Mouse (Mus musculus): ENCODE measurements around the gene Slc25a26.

Slc25a26 gene

GRCm38 (mm10) chr6:94599016-94599415 lies 98.9 kb downstream of the Slc25a26 start:
- DNase-seq (ENCODE audit: low spot score in 2 of 2), result no peak

- DNase-seq (ENCODE audit: low spot score in 2 of 2), result no peak
Observed at GRCm38 (mm10) chr6:94601101-94601500, 101.0 kb downstream of the Slc25a26 start.

GRCm38 (mm10) chr6:94601811-94602210 lies 101.7 kb downstream of the Slc25a26 start:
- DNase-seq (ENCODE audit: low spot score in 2 of 2), result no peak

GRCm38 (mm10) chr6:94604072-94604471 lies 103.9 kb downstream of the Slc25a26 start:
- DNase-seq (ENCODE audit: low spot score in 2 of 2), result no peak

GRCm38 (mm10) chr6:94604546-94604945 lies 104.4 kb downstream of the Slc25a26 start:
- DNase-seq (ENCODE audit: low spot score in 2 of 2), result no peak

GRCm38 (mm10) chr6:94613235-94613895 lies 113.2 kb downstream of the Slc25a26 start:
- DNase-seq (ENCODE audit: low spot score in 2 of 2), result no peak

- DNase-seq (ENCODE audit: low spot score in 2 of 2), result no peak
Observed at GRCm38 (mm10) chr6:94614346-94614745, 114.2 kb downstream of the Slc25a26 start.

GRCm38 (mm10) chr6:94615936-94616335 lies 115.8 kb downstream of the Slc25a26 start:
- no peak for DNase-seq (ENCODE audit: low spot score in 2 of 2)

GRCm38 (mm10) chr6:94618671-94619070 lies 118.5 kb downstream of the Slc25a26 start:
- no peak for DNase-seq (ENCODE audit: low spot score in 2 of 2)

- DNase-seq (ENCODE audit: low spot score in 2 of 2), result no peak
Observed at GRCm38 (mm10) chr6:94620287-94620686, 120.2 kb downstream of the Slc25a26 start.

GRCm38 (mm10) chr6:94620801-94621301 lies 120.7 kb downstream of the Slc25a26 start:
- DNase-seq (ENCODE audit: low spot score in 2 of 2), result no peak

GRCm38 (mm10) chr6:94622983-94623382 lies 122.9 kb downstream of the Slc25a26 start:
- peak; percentile 37 to 73 for DNase-seq (ENCODE audit: low spot score in 2 of 2)

GRCm38 (mm10) chr6:94624543-94624942 lies 124.4 kb downstream of the Slc25a26 start:
- DNase-seq (ENCODE audit: low spot score in 2 of 2), result no peak

- no peak for DNase-seq (ENCODE audit: low spot score in 2 of 2)
Observed at GRCm38 (mm10) chr6:94625896-94626295, 125.8 kb downstream of the Slc25a26 start.

- no peak for DNase-seq (ENCODE audit: low spot score in 2 of 2)
Observed at GRCm38 (mm10) chr6:94626807-94627206, 126.7 kb downstream of the Slc25a26 start.

GRCm38 (mm10) chr6:94627714-94628595 lies 127.8 kb downstream of the Slc25a26 start:
- DNase-seq (ENCODE audit: low spot score in 2 of 2), result no peak

- no peak for DNase-seq (ENCODE audit: low spot score in 2 of 2)
Observed at GRCm38 (mm10) chr6:94628787-94629186, 128.7 kb downstream of the Slc25a26 start.

GRCm38 (mm10) chr6:94631051-94631778 lies 131.1 kb downstream of the Slc25a26 start:
- no peak for DNase-seq (ENCODE audit: low spot score in 2 of 2)

- no peak for DNase-seq (ENCODE audit: low spot score in 2 of 2)
Observed at GRCm38 (mm10) chr6:94631779-94632082, 131.6 kb downstream of the Slc25a26 start.

- DNase-seq (ENCODE audit: low spot score in 2 of 2), result no peak
Observed at GRCm38 (mm10) chr6:94634274-94634673, 134.1 kb downstream of the Slc25a26 start.

GRCm38 (mm10) chr6:94634710-94635109 lies 134.6 kb downstream of the Slc25a26 start:
- no peak for DNase-seq (ENCODE audit: low spot score in 2 of 2)

GRCm38 (mm10) chr6:94635343-94635742 lies 135.2 kb downstream of the Slc25a26 start:
- DNase-seq (ENCODE audit: low spot score in 2 of 2), result no peak

Data from spleen, postnatal 4 days (tissue).